ENCODE assay signal across 17 mouse cellular contexts in genomic region chr9:41364442-41365250, GRCm38 (mm10).
A peak's percentile ranks its signal among the peaks of the same experiment; 100 is the strongest.
DNase-seq lines count a peak whose midpoint lies in the region; ATAC-seq lines count a peak whose summit lies in the region.
"Had no signal": no experiment of that assay in that cellular context is flagged by ENCODE, and none has a peak within 500 bp of the region (broad histone marks: within the 10 kb centered on the region; RNA-seq: fewer than 3 reads in every experiment).

No protein-coding gene starts in this region.

- H3K4me1 ChIP-seq in neural tube, embryonic 11.5 days (ENCODE audit: control insufficient read depth, insufficient read depth, low read length): peaks cover 12% of the 10 kb centered on the region
- peaks cover 9% of the 10 kb centered on the region for H3K4me1 ChIP-seq in forebrain, embryonic 15.5 days
- H3K4me1 ChIP-seq in midbrain, embryonic 11.5 days (ENCODE audit: control insufficient read depth, insufficient read depth, low read length): peaks cover 28% of the 10 kb centered on the region
- H3K4me1 ChIP-seq in neural tube, embryonic 15.5 days: peaks cover 16% of the 10 kb centered on the region

- H3K36me3 ChIP-seq in neural tube, embryonic 11.5 days (ENCODE audit: control insufficient read depth, insufficient read depth, low read length): no peaks in the 10 kb centered on the region
- H3K36me3 ChIP-seq in forebrain, embryonic 15.5 days: no peaks in the 10 kb centered on the region
- H3K36me3 ChIP-seq in midbrain, embryonic 11.5 days (ENCODE audit: control insufficient read depth, insufficient read depth, low read length): no peaks in the 10 kb centered on the region
- H3K36me3 ChIP-seq in neural tube, embryonic 15.5 days: no peaks in the 10 kb centered on the region
- H3K36me3 ChIP-seq: embryonic facial prominence, embryonic 13.5 days; heart, embryonic 10.5 days had no signal

- no peaks in the 10 kb centered on the region for H3K9me3 ChIP-seq in neural tube, embryonic 11.5 days (ENCODE audit: control insufficient read depth, low read length)
- H3K9me3 ChIP-seq in forebrain, embryonic 15.5 days: no peaks in the 10 kb centered on the region
- H3K9me3 ChIP-seq in midbrain, embryonic 11.5 days (ENCODE audit: control insufficient read depth, low read length): no peaks in the 10 kb centered on the region
- no peaks in the 10 kb centered on the region for H3K9me3 ChIP-seq in neural tube, embryonic 15.5 days (replicated peaks)
- H3K9me3 ChIP-seq: embryonic facial prominence, embryonic 13.5 days; heart, embryonic 10.5 days had no signal

- H3K27me3 ChIP-seq in neural tube, embryonic 11.5 days (ENCODE audit: control insufficient read depth, insufficient read depth, low read length): no peaks in the 10 kb centered on the region
- no peaks in the 10 kb centered on the region for H3K27me3 ChIP-seq in forebrain, embryonic 15.5 days
- no peaks in the 10 kb centered on the region for H3K27me3 ChIP-seq in midbrain, embryonic 11.5 days (ENCODE audit: control insufficient read depth, insufficient read depth, low read length)
- H3K27me3 ChIP-seq in neural tube, embryonic 15.5 days (replicated peaks): no peaks in the 10 kb centered on the region
- H3K27me3 ChIP-seq: embryonic facial prominence, embryonic 13.5 days had no signal

- H3K4me2 ChIP-seq in neural tube, embryonic 11.5 days (ENCODE audit: low read depth): peak overlapping the region; percentile 13
- no peak overlapping the region for H3K4me2 ChIP-seq in forebrain, embryonic 15.5 days (replicated peaks)
- no peak overlapping the region for H3K4me2 ChIP-seq in midbrain, embryonic 11.5 days
- no peak overlapping the region for H3K4me2 ChIP-seq in neural tube, embryonic 15.5 days
- H3K4me2 ChIP-seq: embryonic facial prominence, embryonic 13.5 days had no signal

- peak overlapping the region; percentile 92 for H3K27ac ChIP-seq in neural tube, embryonic 11.5 days (ENCODE audit: low read depth, low read length)
- H3K27ac ChIP-seq in forebrain, embryonic 15.5 days (replicated peaks): 0 out of 2 replicates have a peak overlapping the region, but pooled peaks have one; percentile 3
- H3K27ac ChIP-seq in midbrain, embryonic 11.5 days (ENCODE audit: low read depth, low read length): peak overlapping the region; percentile 57
- H3K27ac ChIP-seq in neural tube, embryonic 15.5 days (replicated peaks): peak overlapping the region; percentile 69
- H3K27ac ChIP-seq: embryonic facial prominence, embryonic 13.5 days; macrophage had no signal

- peak; percentile 63 for DNase-seq in neural tube, embryonic 11.5 days (ENCODE audit: low spot score)
- no peak for DNase-seq in neural tube, embryonic 10.5 days (ENCODE audit: extremely low spot score, low spot score)
- peak; percentile 91 for DNase-seq in midbrain, embryonic 11.5 days (ENCODE audit: low spot score, missing footprints)
- no peak for DNase-seq in cerebellum, postnatal 14 days
- DNase-seq in adrenal gland, postnatal 10 days: no peak
- no peak for DNase-seq in cerebellum, adult 11 months
- DNase-seq: adrenal gland, postnatal 14 days; cerebellum, postnatal 10 days; kidney, adult 11 months; kidney, postnatal 25 days; lung, adult 2 months had no signal

- 23% methylated on average over 6 of the region's 6 CpGs for WGBS in neural tube, embryonic 11.5 days
- 49% methylated on average over 6 of the region's 6 CpGs for WGBS in forebrain, embryonic 15.5 days
- 41% methylated on average over 6 of the region's 6 CpGs for WGBS in midbrain, embryonic 11.5 days
- 14% methylated on average over 6 of the region's 6 CpGs for WGBS in neural tube, embryonic 15.5 days

- no peak overlapping the region for H3K4me3 ChIP-seq in neural tube, embryonic 11.5 days (ENCODE audit: low read depth, low read length)
- no peak overlapping the region for H3K4me3 ChIP-seq in forebrain, embryonic 15.5 days
- H3K4me3 ChIP-seq in midbrain, embryonic 11.5 days (ENCODE audit: low read depth, low read length): no peak overlapping the region
- H3K4me3 ChIP-seq in neural tube, embryonic 15.5 days (replicated peaks): no peak overlapping the region
- H3K4me3 ChIP-seq: embryonic facial prominence, embryonic 13.5 days; heart, embryonic 10.5 days; myocyte had no signal

- ATAC-seq in neural tube, embryonic 11.5 days (ENCODE audit: insufficient read depth, low FRiP score, low TSS enrichment): peak; percentile 35; the same call in 1 of the 2 replicates
- ATAC-seq in forebrain, embryonic 15.5 days (replicated peaks): no peak
- ATAC-seq in midbrain, embryonic 11.5 days (ENCODE audit: low FRiP score): peak; percentile 28
- ATAC-seq in neural tube, embryonic 15.5 days (ENCODE audit: low FRiP score): no peak

- peak overlapping the region; percentile 20; the same call in 1 of the 2 replicates for H3K9ac ChIP-seq in neural tube, embryonic 11.5 days (ENCODE audit: low read length)
- no peak overlapping the region for H3K9ac ChIP-seq in forebrain, embryonic 15.5 days (replicated peaks)
- no peak overlapping the region for H3K9ac ChIP-seq in midbrain, embryonic 11.5 days (ENCODE audit: low read length)
- H3K9ac ChIP-seq in neural tube, embryonic 15.5 days (replicated peaks): no peak overlapping the region
- H3K9ac ChIP-seq: embryonic facial prominence, embryonic 13.5 days had no signal

Comparison
In these comparisons a context has a peak if more than half of its experiments do, and no peak if none do; other contexts are left out.
1. ATAC-seq: peak in neural tube, embryonic 11.5 days (single experiment) and midbrain, embryonic 11.5 days (single experiment); none in forebrain, embryonic 15.5 days (single experiment) and neural tube, embryonic 15.5 days (single experiment).
2. DNase-seq: peak in neural tube, embryonic 11.5 days (single experiment) and midbrain, embryonic 11.5 days (single experiment); none in neural tube, embryonic 10.5 days (single experiment), cerebellum, postnatal 14 days (0 of 2), adrenal gland, postnatal 10 days (single experiment) and cerebellum, adult 11 months (single experiment).
3. H3K27ac ChIP-seq: peak in every context shown above with its lines; median percentile 92 in neural tube, embryonic 11.5 days; 69 in neural tube, embryonic 15.5 days; 57 in midbrain, embryonic 11.5 days; 3 in forebrain, embryonic 15.5 days.